ENCODE assay signal across 8 mouse cellular contexts in the genomic region with DNA sequence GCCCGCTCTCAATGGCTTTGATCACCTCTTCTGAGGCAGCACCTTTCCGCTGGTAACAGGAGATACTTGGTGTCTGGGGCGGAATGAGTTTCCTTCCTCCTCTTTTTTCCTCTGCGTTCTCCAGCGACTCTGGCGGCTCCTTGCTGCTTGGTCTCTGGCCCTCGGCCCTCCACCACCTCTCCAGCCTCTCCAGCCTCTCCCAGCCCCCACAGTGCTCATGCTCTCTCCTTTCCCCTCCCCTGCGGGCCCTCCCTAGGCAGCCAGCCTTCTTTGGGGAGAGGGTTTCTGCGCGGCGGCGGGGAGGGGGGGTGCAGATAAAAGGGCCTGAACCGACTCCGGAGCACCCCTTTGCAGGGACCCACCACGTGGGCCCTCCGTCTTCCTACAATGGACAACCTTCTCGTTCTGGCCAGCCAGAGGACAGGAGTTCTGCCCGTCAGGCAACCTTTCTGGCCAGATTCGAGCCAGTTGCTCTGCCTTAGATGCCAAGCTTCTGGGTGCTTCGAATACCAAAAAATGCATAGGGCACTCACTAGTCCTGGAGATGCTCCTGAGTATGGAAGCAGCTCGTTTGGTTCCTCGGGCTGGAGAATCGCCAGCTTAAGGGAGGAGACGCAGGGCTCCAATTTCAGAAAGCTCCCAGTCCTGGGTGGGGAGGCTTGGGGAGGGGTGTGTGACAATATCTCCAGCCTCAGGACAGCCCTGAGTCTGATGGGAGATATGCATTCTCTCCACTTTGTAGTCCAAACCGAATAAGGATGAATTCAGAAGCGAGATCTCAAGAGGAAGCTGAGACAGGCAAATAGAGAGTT. TPM values are rescaled to one million over a fixed set of nuclear protein-coding genes. Genes with fewer than 3 reads are reported as not detected.
DNase-seq lines count a peak whose midpoint lies in the region; ATAC-seq and TF ChIP-seq lines count a peak whose summit lies in the region.

No protein-coding gene starts in this region.

- no peaks in the 10 kb centered on the region for H3K4me1 ChIP-seq in lung, postnatal 0 days (ENCODE audit: insufficient read depth, low read depth, low read length)
- H3K4me1 ChIP-seq in forebrain, embryonic 15.5 days = peaks cover 8% of the 10 kb centered on the region; the same call in 1 of the 2 replicates
- peaks cover 60% of the 10 kb centered on the region for H3K4me1 ChIP-seq in liver, embryonic 12.5 days

- no peak for ATAC-seq in lung, postnatal 0 days
- no peak for ATAC-seq in forebrain, embryonic 15.5 days (replicated peaks)
- ATAC-seq in liver, embryonic 12.5 days = peak; percentile 51

- no peak overlapping the region for H3K9ac ChIP-seq in lung, postnatal 0 days (replicated peaks; ENCODE audit: low read depth)
- H3K9ac ChIP-seq in forebrain, embryonic 15.5 days (replicated peaks) = no peak overlapping the region
- H3K9ac ChIP-seq in liver, embryonic 12.5 days = peak overlapping the region; percentile 68

- H3K9me3 ChIP-seq in lung, postnatal 0 days (ENCODE audit: low read length) = no peaks in the 10 kb centered on the region
- no peaks in the 10 kb centered on the region for H3K9me3 ChIP-seq in forebrain, embryonic 15.5 days
- no peaks in the 10 kb centered on the region for H3K9me3 ChIP-seq in liver, embryonic 12.5 days (replicated peaks)

- peak overlapping the region; percentile 31 for H3K4me2 ChIP-seq in lung, postnatal 0 days (replicated peaks; ENCODE audit: low read depth, low read length)
- peak overlapping the region; percentile 39 for H3K4me2 ChIP-seq in forebrain, embryonic 15.5 days (replicated peaks)
- H3K4me2 ChIP-seq in liver, embryonic 12.5 days = peak overlapping the region; percentile 80

- H3K27me3 ChIP-seq in lung, postnatal 0 days (replicated peaks; ENCODE audit: insufficient read depth, low read length) = no peaks in the 10 kb centered on the region
- H3K27me3 ChIP-seq in forebrain, embryonic 15.5 days = no peaks in the 10 kb centered on the region
- H3K27me3 ChIP-seq in liver, embryonic 12.5 days (replicated peaks) = peaks cover 17% of the 10 kb centered on the region

- no peak overlapping the region for H3K27ac ChIP-seq in lung, postnatal 0 days (ENCODE audit: low read length)
- no peak overlapping the region for H3K27ac ChIP-seq in forebrain, embryonic 15.5 days (replicated peaks)
- H3K27ac ChIP-seq in liver, embryonic 12.5 days = peak overlapping the region; percentile 74; the same call in 1 of the 2 replicates

- H3K36me3 ChIP-seq in lung, postnatal 0 days (ENCODE audit: insufficient read depth, low read length) = no peaks in the 10 kb centered on the region
- no peaks in the 10 kb centered on the region for H3K36me3 ChIP-seq in forebrain, embryonic 15.5 days
- H3K36me3 ChIP-seq in liver, embryonic 12.5 days = no peaks in the 10 kb centered on the region

- no peak for TF ChIP-seq CTCF in lung, postnatal 0 days (IDR thresholded peaks at IDR 0.05)

- TF ChIP-seq EP300 in lung, postnatal 0 days (IDR thresholded peaks at IDR 0.05) = no peak

- no peak for DNase-seq in lung, postnatal 0 days (ENCODE audit: low spot score)
- no peak for DNase-seq in lung, postnatal 36 days
- DNase-seq in thymus, postnatal 0 days (ENCODE audit: low spot score) = peak; percentile 35
- DNase-seq in spleen, adult 12 weeks (ENCODE audit: low spot score) = no peak
- DNase-seq in layer of hippocampus, postnatal 25 days (ENCODE audit: extremely low spot score in 1 of 2, low spot score in 1 of 2) = no peak
- DNase-seq in left cerebral cortex, adult 11 months (ENCODE audit: low spot score) = no peak

- WGBS in lung, postnatal 0 days = 22% methylated on average over 23 of the region's 26 CpGs
- WGBS in forebrain, embryonic 15.5 days = 22% methylated on average over 26 of the region's 26 CpGs
- WGBS in liver, embryonic 12.5 days (ENCODE audit: insufficient replicate concordance) = 18% methylated on average over 26 of the region's 26 CpGs

- H3K4me3 ChIP-seq in lung, postnatal 0 days (ENCODE audit: low read depth, low read length) = no peak overlapping the region
- H3K4me3 ChIP-seq in forebrain, embryonic 15.5 days = peak overlapping the region; percentile 24
- peak overlapping the region; percentile 47 for H3K4me3 ChIP-seq in liver, embryonic 12.5 days

RNA-seq across cellular contexts. Expression of a gene that starts 30.2 kb away (rescaled TPM):
- polyA plus RNA-seq in lung, postnatal 0 days (2015; fragmentation: Nextera tagmentation; extraction: Ambion mirVana) = 3.1 and 3.7 TPM in 2 replicates
- 6.5 and 7.5 TPM in 2 replicates for polyA plus RNA-seq in forebrain, embryonic 15.5 days (2015; fragmentation: Nextera tagmentation; extraction: Ambion mirVana)
- 3.8 and 4.4 TPM in 2 replicates for polyA plus RNA-seq in liver, embryonic 12.5 days (2016; fragmentation: Nextera tagmentation; extraction: Ambion mirVana)
- polyA plus RNA-seq in thymus, postnatal 0 days (2015; fragmentation: Nextera tagmentation; extraction: Ambion mirVana) = 1.4 and 1.8 TPM in 2 replicates
- total RNA-seq in layer of hippocampus, postnatal 25 days (2021) = 10 to 100 TPM; 15.2 to 19.3 TPM

RNA-seq across cellular contexts. Expression of a gene that starts 54.2 kb away (rescaled TPM):
- polyA plus RNA-seq in lung, postnatal 0 days (2015; fragmentation: Nextera tagmentation; extraction: Ambion mirVana) = 11.0 and 11.5 TPM in 2 replicates
- polyA plus RNA-seq in forebrain, embryonic 15.5 days (2015; fragmentation: Nextera tagmentation; extraction: Ambion mirVana) = 18.7 and 19.2 TPM in 2 replicates
- 19.3 and 22.5 TPM in 2 replicates for polyA plus RNA-seq in liver, embryonic 12.5 days (2016; fragmentation: Nextera tagmentation; extraction: Ambion mirVana)
- polyA plus RNA-seq in thymus, postnatal 0 days (2015; fragmentation: Nextera tagmentation; extraction: Ambion mirVana) = 26.8 and 27.3 TPM in 2 replicates
- total RNA-seq in layer of hippocampus, postnatal 25 days (2021) = 10 to 100 TPM; 16.1 to 18.8 TPM
